Mouse (Mus musculus): ENCODE results near the gene Scn3b.

Gene Scn3b

GRCm38 (mm10) chr9:40268748-40269102 lies 292 bp upstream of the Scn3b start:
- DNase-seq (ENCODE audit: low read depth) = no peak

- no peak for DNase-seq (ENCODE audit: low read depth)
Observed at GRCm38 (mm10) chr9:40269880-40270279, 863 bp downstream of the Scn3b start.

GRCm38 (mm10) chr9:40271075-40271474 lies 2.1 kb downstream of the Scn3b start:
- no peak for DNase-seq (ENCODE audit: low read depth)

GRCm38 (mm10) chr9:40272822-40273221 lies 3.8 kb downstream of the Scn3b start:
- DNase-seq (ENCODE audit: low read depth) = no peak

- DNase-seq (ENCODE audit: low read depth) = no peak
Observed at GRCm38 (mm10) chr9:40275904-40276303, 6.9 kb downstream of the Scn3b start.

GRCm38 (mm10) chr9:40277671-40278070 lies 8.7 kb downstream of the Scn3b start:
- no peak for DNase-seq (ENCODE audit: low read depth)

GRCm38 (mm10) chr9:40279438-40279837 lies 10.4 kb downstream of the Scn3b start:
- DNase-seq (ENCODE audit: low read depth) = no peak

GRCm38 (mm10) chr9:40282968-40283367 lies 14.0 kb downstream of the Scn3b start:
- peak; percentile 21 for DNase-seq (ENCODE audit: low read depth)

- no peak for DNase-seq (ENCODE audit: low read depth)
Observed at GRCm38 (mm10) chr9:40292475-40292874, 23.5 kb downstream of the Scn3b start.

- no peak for DNase-seq (ENCODE audit: low read depth)
Observed at GRCm38 (mm10) chr9:40293286-40293685, 24.3 kb downstream of the Scn3b start.

- no peak for DNase-seq (ENCODE audit: low read depth)
Observed at GRCm38 (mm10) chr9:40293740-40294139, 24.7 kb downstream of the Scn3b start.

- DNase-seq (ENCODE audit: low read depth) = no peak
Observed at GRCm38 (mm10) chr9:40294210-40294609, 25.2 kb downstream of the Scn3b start.

- DNase-seq (ENCODE audit: low read depth) = no peak
Observed at GRCm38 (mm10) chr9:40294866-40295265, 25.8 kb downstream of the Scn3b start.

GRCm38 (mm10) chr9:40296251-40296650 lies 27.2 kb downstream of the Scn3b start:
- DNase-seq (ENCODE audit: low read depth) = no peak

- no peak for DNase-seq (ENCODE audit: low read depth)
Observed at GRCm38 (mm10) chr9:40297969-40298368, 29.0 kb downstream of the Scn3b start.

- DNase-seq (ENCODE audit: low read depth) = no peak
Observed at GRCm38 (mm10) chr9:40299323-40299722, 30.3 kb downstream of the Scn3b start.

GRCm38 (mm10) chr9:40300018-40300989 lies 31.3 kb downstream of the Scn3b start:
- no peak for DNase-seq (ENCODE audit: low read depth)

GRCm38 (mm10) chr9:40301475-40301874 lies 32.5 kb downstream of the Scn3b start:
- no peak for DNase-seq (ENCODE audit: low read depth)

GRCm38 (mm10) chr9:40302375-40302774 lies 33.4 kb downstream of the Scn3b start:
- no peak for DNase-seq (ENCODE audit: low read depth)

GRCm38 (mm10) chr9:40304243-40304642 lies 35.2 kb downstream of the Scn3b start:
- no peak for DNase-seq (ENCODE audit: low read depth)

- no peak for DNase-seq (ENCODE audit: low read depth)
Observed at GRCm38 (mm10) chr9:40307311-40307710, 38.3 kb downstream of the Scn3b start.

GRCm38 (mm10) chr9:40309876-40310275 lies 40.9 kb downstream of the Scn3b start:
- DNase-seq (ENCODE audit: low read depth) = no peak

GRCm38 (mm10) chr9:40311813-40312212 lies 42.8 kb downstream of the Scn3b start:
- no peak for DNase-seq (ENCODE audit: low read depth)

Measured in fibroblast of lung, adult 2 months (primary cell).